Mouse (Mus musculus): ENCODE measurements around the gene Zpr1.

Zpr1 gene

GRCm38 (mm10) chr9:46329250-46329648 is 56.4 kb downstream of the Zpr1 start:
- in situ Hi-C loops (cut with MboI) = no loop called here

DNA sequence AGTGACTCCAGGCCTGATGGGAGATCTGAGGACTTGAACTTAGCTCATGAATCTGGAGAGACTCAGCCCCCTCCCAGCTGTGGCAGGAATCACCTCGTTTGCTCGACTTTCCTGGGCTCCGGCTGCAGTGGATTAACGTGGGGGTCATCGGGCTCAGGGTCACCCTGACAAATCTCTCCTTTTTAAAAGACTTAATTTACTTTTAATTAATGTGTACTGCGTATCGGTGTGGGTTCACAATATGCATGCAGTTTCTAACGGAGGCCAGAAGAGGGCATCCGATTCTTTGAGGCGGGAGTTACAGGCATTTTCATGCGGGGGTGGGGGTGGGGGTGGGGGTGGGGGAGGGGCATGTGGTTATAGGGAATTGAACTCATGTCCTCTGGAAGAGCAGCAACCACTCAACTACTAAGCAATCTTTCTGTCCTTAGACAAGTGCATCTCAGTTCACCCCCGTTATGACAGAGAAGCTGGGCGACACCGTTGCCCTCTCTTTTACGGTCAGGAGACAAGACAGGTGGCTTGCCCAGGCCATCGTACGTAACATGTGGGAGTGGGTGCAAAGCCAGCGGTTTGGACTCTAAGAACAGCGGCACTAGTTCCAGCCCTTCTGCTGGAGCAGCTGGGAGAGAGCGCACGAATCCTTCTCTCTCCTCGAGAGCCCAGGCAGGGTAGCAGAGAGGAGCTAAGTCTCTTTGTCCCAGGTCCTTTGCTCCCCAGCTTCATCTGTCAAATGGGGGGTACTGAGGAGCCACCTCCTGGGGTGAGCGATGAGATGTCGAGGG is 57.1 kb downstream of the Zpr1 start:
- in situ Hi-C loops (cut with MboI) = no loop called here

GRCm38 (mm10) chr9:46330586-46330895 is 57.7 kb downstream of the Zpr1 start:
- in situ Hi-C loops (cut with MboI) = no loop called here

GRCm38 (mm10) chr9:46331301-46331700 is 58.4 kb downstream of the Zpr1 start:
- in situ Hi-C loops (cut with MboI) = no loop called here

All from mature B cell (primary cell).